Mouse (Mus musculus) bone marrow macrophage, adult 2 months (primary cell): Measurements from ENCODE around the gene Grip1. TPM values are rescaled to one million over a fixed set of nuclear protein-coding genes. Genes with fewer than 3 reads are reported as not detected.

ENCODE experiments used
- H3K27ac ChIP-seq: 2 replicates; pipeline ENCODE4 v1.5.1; 2012; ENCODE audit warnings: low read depth, low read length; ENCODE audit not compliant: insufficient read depth
- H3K4me1 ChIP-seq: 2 replicates; pipeline ENCODE4 v1.6.1; 2012; ENCODE audit warnings: low read length; ENCODE audit not compliant: control insufficient read depth, insufficient read depth
- H3K4me3 ChIP-seq: 2 replicates; pipeline ENCODE4 v1.5.1; 2012; ENCODE audit warnings: mild to moderate bottlenecking, low read length, moderate library complexity; ENCODE audit not compliant: insufficient read depth
- CTCF ChIP-seq: IDR thresholded peaks from 2 replicates; pipeline ENCODE4 v1.5.1; 2012; ENCODE audit warnings: low read depth, mild to moderate bottlenecking, low read length, moderate library complexity
- POLR2A ChIP-seq: IDR thresholded peaks from 2 replicates; pipeline ENCODE4 v1.6.1; 2012; ENCODE audit warnings: mild to moderate bottlenecking, low read depth, low read length, borderline replicate concordance
- polyA plus RNA-seq: library from polyadenylated mRNA; stranded (reverse); fragments of >200 nt; gene quantifications from 2 replicates; pipeline ENCODE4 v1.2.4, GENCODE M21; 2012; ENCODE audit not compliant: missing spikeins, insufficient read depth, insufficient read length

Grip1 gene
- polyA plus RNA-seq, 1 experiment: not detected

DNA sequence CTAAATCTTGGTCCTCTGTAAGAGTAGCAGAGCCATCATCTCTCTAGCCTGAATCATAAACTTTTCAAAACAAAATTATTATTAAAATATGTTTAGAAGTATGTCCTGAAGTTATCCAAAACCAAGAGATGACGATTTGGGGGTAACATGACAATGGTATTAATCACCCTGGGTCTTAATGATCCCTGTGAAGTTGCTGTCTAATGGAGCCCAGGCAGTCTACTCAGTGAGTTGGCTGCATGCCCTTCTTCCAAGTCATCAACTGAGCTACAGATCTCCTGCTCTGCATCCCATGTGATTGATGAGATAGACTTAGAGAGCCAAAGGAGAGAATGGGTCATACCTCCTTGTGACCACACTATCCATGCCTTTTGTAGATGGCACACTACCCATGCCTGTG is 433.1 kb downstream of the Grip1 start:
- no peak for TF ChIP-seq POLR2A
- TF ChIP-seq CTCF: no peak
- Histone ChIP-seq H3K4me3 (no peak overlapping the region), H3K4me1 (no peaks in the 10 kb centered on the region), H3K27ac (no peak overlapping the region)

GRCm38 (mm10) chr10:119902754-119903153 is 449.1 kb downstream of the Grip1 start:
- H3K27ac ChIP-seq: no peak overlapping the region
- no peaks in the 10 kb centered on the region for H3K4me1 ChIP-seq
- no peak overlapping the region for H3K4me3 ChIP-seq
- TF ChIP-seq CTCF (no peak), POLR2A (no peak)

GRCm38 (mm10) chr10:119906869-119907268 is 453.2 kb downstream of the Grip1 start:
- H3K4me1 ChIP-seq: no peaks in the 10 kb centered on the region
- no peak overlapping the region for H3K4me3 ChIP-seq
- no peak overlapping the region for H3K27ac ChIP-seq
- TF ChIP-seq CTCF (no peak), POLR2A (no peak)

- Histone ChIP-seq H3K27ac (no peak overlapping the region), H3K4me1 (no peaks in the 10 kb centered on the region), H3K4me3 (no peak overlapping the region)
- TF ChIP-seq POLR2A (no peak), CTCF (no peak)
Measured at GRCm38 (mm10) chr10:119917995-119918394, 464.4 kb downstream of the Grip1 start.

GRCm38 (mm10) chr10:119927963-119928362 is 474.3 kb downstream of the Grip1 start:
- H3K27ac ChIP-seq: no peak overlapping the region
- no peaks in the 10 kb centered on the region for H3K4me1 ChIP-seq
- TF ChIP-seq POLR2A: no peak
- TF ChIP-seq CTCF: no peak
- no peak overlapping the region for H3K4me3 ChIP-seq

- TF ChIP-seq POLR2A: no peak
- Histone ChIP-seq H3K4me1 (no peaks in the 10 kb centered on the region), H3K27ac (no peak overlapping the region), H3K4me3 (no peak overlapping the region)
Measured at GRCm38 (mm10) chr10:119928921-119929320, 475.3 kb downstream of the Grip1 start.

DNA sequence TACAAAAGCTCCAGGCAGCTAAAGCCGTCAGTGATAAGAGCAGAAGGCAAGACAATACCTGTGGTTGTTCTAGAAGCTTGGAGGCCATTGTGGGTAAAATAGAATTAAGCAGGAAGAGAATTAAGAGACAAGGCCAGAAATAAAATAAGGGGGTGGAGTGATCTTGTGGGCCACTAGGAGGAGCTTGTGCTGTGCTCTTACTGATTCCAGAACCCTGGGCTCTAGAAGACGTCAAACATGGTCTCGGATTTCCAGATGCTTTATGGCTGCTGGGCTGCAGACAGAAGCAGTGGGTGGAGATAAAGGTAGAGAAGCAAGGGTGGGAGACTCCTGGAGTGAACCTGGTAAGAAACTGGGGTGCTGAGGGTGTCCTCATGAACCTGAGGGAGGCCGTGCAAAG is 479.2 kb downstream of the Grip1 start:
- no peak for TF ChIP-seq POLR2A
- no peak for TF ChIP-seq CTCF
- Histone ChIP-seq H3K27ac (no peak overlapping the region), H3K4me3 (no peak overlapping the region), H3K4me1 (no peaks in the 10 kb centered on the region)

DNA sequence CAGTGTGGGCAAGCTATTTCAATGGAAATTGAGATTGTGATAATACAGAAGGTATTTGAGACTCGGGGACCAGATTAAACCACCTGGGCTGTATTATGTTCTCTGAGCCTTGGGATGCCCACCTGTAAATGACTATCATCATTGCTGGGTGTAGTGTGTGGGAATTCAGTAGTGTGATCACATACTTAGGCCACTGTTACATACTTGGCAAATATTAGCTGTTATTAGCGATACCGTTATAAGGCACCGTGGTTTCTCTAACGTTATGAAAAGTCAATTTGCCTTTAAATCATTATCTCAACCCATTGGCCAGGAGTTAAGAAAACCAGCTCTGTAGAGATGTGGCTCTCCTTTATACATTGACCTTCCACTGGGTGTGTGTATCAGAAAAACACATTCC is 479.7 kb downstream of the Grip1 start:
- no peak overlapping the region for H3K27ac ChIP-seq
- no peak overlapping the region for H3K4me3 ChIP-seq
- no peak for TF ChIP-seq POLR2A
- TF ChIP-seq CTCF: no peak
- H3K4me1 ChIP-seq: no peaks in the 10 kb centered on the region

DNA sequence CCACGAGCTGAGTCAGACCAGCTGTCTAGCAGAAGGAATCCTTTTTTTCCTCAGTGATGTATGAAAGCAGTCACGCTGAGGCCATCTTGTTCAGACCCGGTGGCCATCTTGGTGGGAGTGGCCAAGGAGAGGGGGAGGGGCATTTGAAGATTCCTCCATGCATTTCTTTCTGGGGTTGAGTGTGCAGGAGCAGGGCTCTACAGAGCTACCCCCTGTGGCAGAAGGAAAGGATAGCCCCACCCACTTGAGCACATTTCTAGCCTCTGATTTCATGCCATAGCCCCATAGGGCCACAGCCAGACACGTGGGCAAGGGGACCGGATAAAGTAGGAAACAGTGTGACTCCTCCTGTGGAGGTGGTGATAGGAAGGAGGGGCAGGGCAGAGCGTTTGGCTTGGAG is 481.6 kb downstream of the Grip1 start:
- Histone ChIP-seq H3K4me3 (no peak overlapping the region), H3K27ac (no peak overlapping the region), H3K4me1 (no peaks in the 10 kb centered on the region)
- TF ChIP-seq POLR2A: no peak
- TF ChIP-seq CTCF: no peak

DNA sequence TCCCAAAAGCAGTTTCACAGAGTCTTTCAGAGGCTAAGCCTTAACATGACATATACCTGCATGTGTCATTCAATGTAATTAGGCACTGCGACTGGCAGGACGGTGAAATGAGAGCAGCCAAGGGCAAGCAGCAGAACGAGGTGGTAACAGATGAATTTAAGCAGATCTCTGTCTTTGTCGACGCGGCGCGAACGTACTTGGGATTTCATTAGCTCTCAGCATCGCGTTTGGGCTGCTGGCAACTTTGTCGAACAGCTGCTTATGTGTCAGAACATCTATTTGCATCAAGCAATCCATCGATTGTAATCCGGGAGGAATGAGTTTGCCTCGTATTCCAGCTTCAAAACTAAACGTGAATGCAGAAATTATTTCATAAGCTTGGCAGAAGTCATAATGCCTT is 483.9 kb downstream of the Grip1 start:
- no peak overlapping the region for H3K27ac ChIP-seq
- TF ChIP-seq CTCF (no peak), POLR2A (no peak)
- no peaks in the 10 kb centered on the region for H3K4me1 ChIP-seq
- no peak overlapping the region for H3K4me3 ChIP-seq

GRCm38 (mm10) chr10:119943906-119944305 is 490.3 kb downstream of the Grip1 start:
- Histone ChIP-seq H3K4me3 (no peak overlapping the region), H3K27ac (no peak overlapping the region), H3K4me1 (no peaks in the 10 kb centered on the region)
- TF ChIP-seq CTCF: no peak
